Comparison of ENCODE assay signal across 8 mouse cellular contexts in genomic region chrX:140664479-140665241, GRCm38 (mm10). TPM values are rescaled to one million over a fixed set of nuclear protein-coding genes. Genes with fewer than 3 reads are reported as not detected.
DNase-seq lines count a peak whose midpoint lies in the region; ATAC-seq and TF ChIP-seq lines count a peak whose summit lies in the region.

Gene Mid2 (plus strand): TSS chrX:140664599.

- no peaks in the 10 kb centered on the region for H3K36me3 ChIP-seq in E14TG2a.4 (ENCODE audit: insufficient read depth, low read length)
- no peaks in the 10 kb centered on the region for H3K36me3 ChIP-seq in forebrain, embryonic 12.5 days (replicated peaks)
- H3K36me3 ChIP-seq in heart, embryonic 16.5 days (ENCODE audit: control insufficient read depth, insufficient read depth): no peaks in the 10 kb centered on the region
- no peaks in the 10 kb centered on the region for H3K36me3 ChIP-seq in kidney, postnatal 0 days (ENCODE audit: insufficient read depth, low read length)
- H3K36me3 ChIP-seq in liver, embryonic 12.5 days: no peaks in the 10 kb centered on the region
- H3K36me3 ChIP-seq in neural tube, embryonic 12.5 days: no peaks in the 10 kb centered on the region

- peak; percentile 63 for ATAC-seq in forebrain, embryonic 12.5 days (ENCODE audit: low FRiP score)
- peak; percentile 68 for ATAC-seq in heart, embryonic 16.5 days (replicated peaks; ENCODE audit: extremely low read depth, insufficient read depth, low FRiP score)
- ATAC-seq in kidney, postnatal 0 days (replicated peaks; ENCODE audit: low FRiP score, low read depth): peak; percentile 78
- ATAC-seq in liver, embryonic 12.5 days: no peak
- peak; percentile 69 for ATAC-seq in neural tube, embryonic 12.5 days (ENCODE audit: low FRiP score, low read depth)

- H3K4me3 ChIP-seq in E14TG2a.4 (replicated peaks; ENCODE audit: low read length): peak within 1 kb of the TSS; percentile 72
- H3K4me3 ChIP-seq in forebrain, embryonic 12.5 days (replicated peaks): peak within 1 kb of the TSS; percentile 50
- H3K4me3 ChIP-seq in heart, embryonic 16.5 days (ENCODE audit: low read length): peak within 1 kb of the TSS; percentile 71
- H3K4me3 ChIP-seq in kidney, postnatal 0 days (replicated peaks; ENCODE audit: low read depth, low read length): peak within 1 kb of the TSS; percentile 55
- peak within 1 kb of the TSS; percentile 48 for H3K4me3 ChIP-seq in liver, embryonic 12.5 days
- peak within 1 kb of the TSS; percentile 51 for H3K4me3 ChIP-seq in neural tube, embryonic 12.5 days

- H3K9me3 ChIP-seq in E14TG2a.4 (ENCODE audit: low read length): no peaks in the 10 kb centered on the region
- H3K9me3 ChIP-seq in forebrain, embryonic 12.5 days: no peaks in the 10 kb centered on the region
- no peaks in the 10 kb centered on the region for H3K9me3 ChIP-seq in heart, embryonic 16.5 days (replicated peaks; ENCODE audit: control insufficient read depth, low read length)
- no peaks in the 10 kb centered on the region for H3K9me3 ChIP-seq in kidney, postnatal 0 days (replicated peaks; ENCODE audit: low read length)
- H3K9me3 ChIP-seq in liver, embryonic 12.5 days (replicated peaks): no peaks in the 10 kb centered on the region
- H3K9me3 ChIP-seq in neural tube, embryonic 12.5 days: no peaks in the 10 kb centered on the region

- DNase-seq in brain, adult 2 months (ENCODE audit: low read depth, low spot score): peak; percentile 44
- DNase-seq in kidney, postnatal 0 days (ENCODE audit: low spot score): peak; percentile 68
- DNase-seq in urinary bladder, postnatal 36 days (ENCODE audit: low spot score in 2 of 2): peak; percentile 17 to 27

- H3K27me3 ChIP-seq in E14TG2a.4 (ENCODE audit: insufficient read depth, low read length): peaks cover 38% of the 10 kb centered on the region
- H3K27me3 ChIP-seq in forebrain, embryonic 12.5 days: peaks cover 75% of the 10 kb centered on the region
- H3K27me3 ChIP-seq in heart, embryonic 16.5 days (ENCODE audit: control insufficient read depth, insufficient read depth, low read length): peaks cover 2% of the 10 kb centered on the region; the same call in 1 of the 2 replicates
- 0 out of 2 replicates have a peak, but pooled peaks cover 3% of the 10 kb centered on the region for H3K27me3 ChIP-seq in kidney, postnatal 0 days (ENCODE audit: insufficient read depth, low read length)
- peaks cover 63% of the 10 kb centered on the region for H3K27me3 ChIP-seq in liver, embryonic 12.5 days (replicated peaks)
- H3K27me3 ChIP-seq in neural tube, embryonic 12.5 days (replicated peaks): peaks cover 16% of the 10 kb centered on the region

- H3K4me1 ChIP-seq in E14TG2a.4 (replicated peaks; ENCODE audit: low read depth, low read length): no peaks in the 10 kb centered on the region
- no peaks in the 10 kb centered on the region for H3K4me1 ChIP-seq in forebrain, embryonic 12.5 days
- H3K4me1 ChIP-seq in heart, embryonic 16.5 days (ENCODE audit: control insufficient read depth, insufficient read depth, low read length): peaks cover 3% of the 10 kb centered on the region
- H3K4me1 ChIP-seq in kidney, postnatal 0 days (replicated peaks; ENCODE audit: insufficient read depth, low read length): no peaks in the 10 kb centered on the region
- H3K4me1 ChIP-seq in liver, embryonic 12.5 days: no peaks in the 10 kb centered on the region
- no peaks in the 10 kb centered on the region for H3K4me1 ChIP-seq in neural tube, embryonic 12.5 days

- no peak for TF ChIP-seq CTCF in E14TG2a.4 (conservative IDR thresholded peaks at IDR 0.05; ENCODE audit: low read length)
- no peak for TF ChIP-seq CTCF in kidney, postnatal 0 days (IDR thresholded peaks at IDR 0.05; ENCODE audit: low read depth)

- H3K4me2 ChIP-seq in forebrain, embryonic 12.5 days: peak within 1 kb of the TSS; percentile 69
- H3K4me2 ChIP-seq in heart, embryonic 16.5 days (ENCODE audit: low read depth, low read length): peak within 1 kb of the TSS; percentile 62
- H3K4me2 ChIP-seq in kidney, postnatal 0 days (ENCODE audit: low read length): peak within 1 kb of the TSS; percentile 58
- H3K4me2 ChIP-seq in liver, embryonic 12.5 days: peak within 1 kb of the TSS; percentile 64
- H3K4me2 ChIP-seq in neural tube, embryonic 12.5 days (replicated peaks): peak within 1 kb of the TSS; percentile 66

- no peak within 1 kb of the TSS for H3K27ac ChIP-seq in forebrain, embryonic 12.5 days
- H3K27ac ChIP-seq in heart, embryonic 16.5 days (ENCODE audit: low read length): peak within 1 kb of the TSS; percentile 88
- H3K27ac ChIP-seq in kidney, postnatal 0 days: peak within 1 kb of the TSS; percentile 82
- H3K27ac ChIP-seq in liver, embryonic 12.5 days: no peak within 1 kb of the TSS
- no peak within 1 kb of the TSS for H3K27ac ChIP-seq in neural tube, embryonic 12.5 days

- peak within 1 kb of the TSS; percentile 59 for H3K9ac ChIP-seq in forebrain, embryonic 12.5 days
- H3K9ac ChIP-seq in heart, embryonic 16.5 days (ENCODE audit: low read length): peak within 1 kb of the TSS; percentile 79
- H3K9ac ChIP-seq in kidney, postnatal 0 days (ENCODE audit: low read depth, low read length): peak within 1 kb of the TSS; percentile 73
- no peak within 1 kb of the TSS; the same call in 1 of the 2 replicates for H3K9ac ChIP-seq in liver, embryonic 12.5 days
- H3K9ac ChIP-seq in neural tube, embryonic 12.5 days: peak within 1 kb of the TSS; percentile 65

- WGBS in forebrain, embryonic 12.5 days: 24% methylated on average over 29 of the region's 68 CpGs
- WGBS in heart, embryonic 16.5 days: 11% methylated on average over 61 of the region's 68 CpGs
- WGBS in kidney, postnatal 0 days: 19% methylated on average over 65 of the region's 68 CpGs
- WGBS in liver, embryonic 12.5 days (ENCODE audit: insufficient replicate concordance): 14% methylated on average over 46 of the region's 68 CpGs
- WGBS in neural tube, embryonic 12.5 days: 15% methylated on average over 57 of the region's 68 CpGs

RNA-seq across cellular contexts. Expression of gene Mid2, which starts in this region (rescaled TPM):
- 2.7 and 2.8 TPM in 2 replicates for polyA plus RNA-seq in forebrain, embryonic 12.5 days (2016; fragmentation: Nextera tagmentation; extraction: Ambion mirVana)
- polyA plus RNA-seq in heart, embryonic 16.5 days (2015; fragmentation: Nextera tagmentation; extraction: Ambion mirVana): 7.2 and 8.8 TPM in 2 replicates
- 5.6 and 5.9 TPM in 2 replicates for polyA plus RNA-seq in kidney, postnatal 0 days (2015; fragmentation: Nextera tagmentation; extraction: Ambion mirVana)
- polyA plus RNA-seq in liver, embryonic 12.5 days (2016; fragmentation: Nextera tagmentation; extraction: Ambion mirVana): 0.50 and 0.79 TPM in 2 replicates
- 3.5 and 5.6 TPM in 2 replicates for polyA plus RNA-seq in neural tube, embryonic 12.5 days (2016; fragmentation: Nextera tagmentation; extraction: Ambion mirVana)

Comparison
In these comparisons a context has a peak if more than half of its experiments do, and no peak if none do; other contexts are left out.
1. H3K27ac ChIP-seq: peak in heart, embryonic 16.5 days (single experiment) and kidney, postnatal 0 days (single experiment); none in forebrain, embryonic 12.5 days (single experiment), liver, embryonic 12.5 days (single experiment) and neural tube, embryonic 12.5 days (single experiment).
2. Peak in every context shown above with its lines, with median percentiles within 50 percentile points of each other: H3K4me3 ChIP-seq, DNase-seq and H3K4me2 ChIP-seq.